ENCODE assay signal across 8 mouse cellular contexts in genomic region chr17:57012245-57012795, GRCm38 (mm10). TPM values are rescaled to one million over a fixed set of nuclear protein-coding genes. Genes with fewer than 3 reads are reported as not detected.
DNase-seq lines count a peak whose midpoint lies in the region; ATAC-seq and TF ChIP-seq lines count a peak whose summit lies in the region.

No protein-coding gene starts in this region.

- no peak for DNase-seq in heart, embryonic 10.5 days (ENCODE audit: low spot score)
- no peak for DNase-seq in heart, adult 18-20 months
- DNase-seq in CH12.LX (ENCODE audit: extremely low read depth): no peak
- DNase-seq in forebrain, embryonic 11.5 days (ENCODE audit: low spot score): no peak
- no peak for DNase-seq in adrenal gland, postnatal 25 days
- no peak for DNase-seq in adrenal gland, postnatal 36 days
- DNase-seq in left cerebral cortex, postnatal 36 days (ENCODE audit: low spot score in 2 of 2): no peak

- WGBS in heart, embryonic 10.5 days: 75% methylated on average over 13 of the region's 13 CpGs
- WGBS in forebrain, embryonic 11.5 days: 75% methylated on average over 13 of the region's 13 CpGs
- 74% methylated on average over 13 of the region's 13 CpGs for WGBS in liver, embryonic 12.5 days (ENCODE audit: insufficient replicate concordance)

- ATAC-seq in forebrain, embryonic 11.5 days (replicated peaks; ENCODE audit: low FRiP score): 0 out of 2 replicates have a peak, but pooled peaks have one; percentile 0
- ATAC-seq in liver, embryonic 12.5 days: no peak

- peaks cover 16% of the 10 kb centered on the region for H3K79me2 ChIP-seq in CH12.LX (replicated peaks; ENCODE audit: control insufficient read depth, extremely low read depth, insufficient read depth, poor library complexity, severe bottlenecking)

- intact Hi-C loops in left cerebral cortex, postnatal 36 days (cut with DNase I): no loop called here

- H3K4me2 ChIP-seq in CH12.LX (ENCODE audit: insufficient read depth, low read depth, poor library complexity, severe bottlenecking): peak overlapping the region; percentile 48
- peak overlapping the region; percentile 78 for H3K4me2 ChIP-seq in forebrain, embryonic 11.5 days (ENCODE audit: low read depth, low read length, severe bottlenecking)
- H3K4me2 ChIP-seq in liver, embryonic 12.5 days: peak overlapping the region; percentile 80

- peak overlapping the region; percentile 88 for H3K4me3 ChIP-seq in heart, embryonic 10.5 days
- peak overlapping the region; percentile 58 to 83 (median 73) for H3K4me3 ChIP-seq in CH12.LX (replicated peaks in 1 of 3; ENCODE audit: low read depth in 2 of 3, low read length in 2 of 3, poor library complexity in 1 of 3)
- H3K4me3 ChIP-seq in forebrain, embryonic 11.5 days (ENCODE audit: low read depth, low read length): peak overlapping the region; percentile 76
- H3K4me3 ChIP-seq in liver, embryonic 12.5 days: peak overlapping the region; percentile 89

- no peak for TF ChIP-seq CTCF in CH12.LX (conservative IDR thresholded peaks at IDR 0.05 in 1 of 2, IDR thresholded peaks at IDR 0.05 in 1 of 2; ENCODE audit: low read depth in 2 of 2, low read length in 2 of 2)

- in situ Hi-C loops in CH12.LX (cut with MboI; ENCODE audit: low pct_ligation_motif_present, low pct_unique_long_range_greater_than_20kb, low sequenced_read_pairs): no loop called here

- dilution Hi-C loops in CH12.LX (cut with MboI; ENCODE audit: extremely low pct_ligation_motif_present, extremely low pct_unique_long_range_greater_than_20kb, low sequenced_read_pairs): no loop called here

- TF ChIP-seq POLR2A in CH12.LX (IDR thresholded peaks at IDR 0.05; ENCODE audit: low read depth, low read length): no peak

- H3K36me3 ChIP-seq in heart, embryonic 10.5 days: peaks cover 21% of the 10 kb centered on the region
- peaks cover 17 to 22% of the 10 kb centered on the region in 2 experiments for H3K36me3 ChIP-seq in CH12.LX (replicated peaks in 1 of 2; ENCODE audit: control insufficient read depth in 1 of 2, insufficient read depth in 1 of 2, low read length in 1 of 2)
- peaks cover 3% of the 10 kb centered on the region; the same call in 1 of the 2 replicates for H3K36me3 ChIP-seq in forebrain, embryonic 11.5 days (ENCODE audit: control insufficient read depth, insufficient read depth, low read length)
- peaks cover 26% of the 10 kb centered on the region for H3K36me3 ChIP-seq in liver, embryonic 12.5 days

- no peak for TF ChIP-seq EP300 in CH12.LX (IDR thresholded peaks at IDR 0.05; ENCODE audit: low read length)

- no peaks in the 10 kb centered on the region for H3K9me3 ChIP-seq in heart, embryonic 10.5 days
- no peaks in the 10 kb centered on the region for H3K9me3 ChIP-seq in CH12.LX (replicated peaks; ENCODE audit: low read length)
- no peaks in the 10 kb centered on the region for H3K9me3 ChIP-seq in forebrain, embryonic 11.5 days (ENCODE audit: control insufficient read depth, low read length)
- H3K9me3 ChIP-seq in liver, embryonic 12.5 days (replicated peaks): no peaks in the 10 kb centered on the region

- no peak for TF ChIP-seq RAD21 in CH12.LX (IDR thresholded peaks at IDR 0.05; ENCODE audit: low read depth, low read length)

- peak overlapping the region; percentile 72 for H3K9ac ChIP-seq in CH12.LX (ENCODE audit: insufficient read depth, low read depth)
- H3K9ac ChIP-seq in forebrain, embryonic 11.5 days (ENCODE audit: low read length): peak overlapping the region; percentile 78; the same call in 1 of the 2 replicates
- H3K9ac ChIP-seq in liver, embryonic 12.5 days: peak overlapping the region; percentile 73

- H3K27me3 ChIP-seq in heart, embryonic 10.5 days (ENCODE audit: insufficient read depth, poor library complexity, severe bottlenecking): no peaks in the 10 kb centered on the region
- no peaks in the 10 kb centered on the region for H3K27me3 ChIP-seq in CH12.LX (replicated peaks)
- H3K27me3 ChIP-seq in forebrain, embryonic 11.5 days (ENCODE audit: control insufficient read depth, insufficient read depth, low read length): no peaks in the 10 kb centered on the region
- H3K27me3 ChIP-seq in liver, embryonic 12.5 days (replicated peaks): no peaks in the 10 kb centered on the region

- peaks cover 20% of the 10 kb centered on the region for H3K4me1 ChIP-seq in heart, embryonic 10.5 days
- H3K4me1 ChIP-seq in CH12.LX (ENCODE audit: control insufficient read depth in 1 of 2, insufficient read depth in 2 of 2): peaks cover 7 to 23% of the 10 kb centered on the region in 2 experiments
- peaks cover 11% of the 10 kb centered on the region for H3K4me1 ChIP-seq in forebrain, embryonic 11.5 days (replicated peaks; ENCODE audit: control insufficient read depth, insufficient read depth, low read length)
- H3K4me1 ChIP-seq in liver, embryonic 12.5 days: peaks cover 50% of the 10 kb centered on the region

- peak overlapping the region; percentile 94; the same call in 1 of the 2 replicates for H3K27ac ChIP-seq in heart, embryonic 10.5 days
- peak overlapping the region; percentile 75; the same call in 1 of the 2 replicates for H3K27ac ChIP-seq in CH12.LX (ENCODE audit: insufficient read depth, low read depth)
- H3K27ac ChIP-seq in forebrain, embryonic 11.5 days (ENCODE audit: low read depth, low read length): no peak overlapping the region; the same call in 1 of the 2 replicates
- H3K27ac ChIP-seq in liver, embryonic 12.5 days: peak overlapping the region; percentile 90

TF ChIP-seq in CH12.LX, 34 proteins besides CTCF, POLR2A, EP300 and RAD21 (continues in another document):
- TF ChIP-seq JUND (conservative IDR thresholded peaks at IDR 0.05; ENCODE audit: low read depth, low read length) (no peak), MAZ (IDR thresholded peaks at IDR 0.05; ENCODE audit: low read depth, low read length) (no peak), BHLHE40 (IDR thresholded peaks at IDR 0.05; ENCODE audit: low read depth, low read length) (no peak)

RNA-seq across cellular contexts. Expression of gene Gm17949, which starts 1.1 kb away (rescaled TPM):
- 0.12 and 0.36 TPM in 2 replicates for polyA plus RNA-seq in heart, embryonic 10.5 days (2016; fragmentation: Nextera tagmentation; extraction: Ambion mirVana)
- not detected for total RNA-seq in heart, adult 18-20 months (2021)
- 0.13 TPM in 1 of 2 replicates, not detected in the other for total RNA-seq in CH12.LX (2012; rRNA removed)
- not detected in 2 replicates for total RNA-seq in CH12.LX (2014; rRNA removed)
- not detected in 2 replicates for polyA plus RNA-seq in CH12.LX (2012; ENCODE audit: insufficient read length, low read depth)
- polyA plus RNA-seq in forebrain, embryonic 11.5 days (2014; fragmentation: Nextera tagmentation; extraction: Ambion mirVana): 0.27 and 0.39 TPM in 2 replicates
- polyA plus RNA-seq in liver, embryonic 12.5 days (2016; fragmentation: Nextera tagmentation; extraction: Ambion mirVana): 0.11 and 0.33 TPM in 2 replicates
- 0.64 TPM in 1 of 2 replicates, not detected in the other for total RNA-seq in adrenal gland, postnatal 25 days (2021)
- not detected for total RNA-seq in adrenal gland, postnatal 36 days (2021)
- total RNA-seq in left cerebral cortex, postnatal 36 days (2021): under 1 TPM; 0.27 to 0.34 TPM

RNA-seq across cellular contexts. Expression of gene Gtf2f1, which starts 1.2 kb away (rescaled TPM):
- 39.4 and 56.0 TPM in 2 replicates for polyA plus RNA-seq in heart, embryonic 10.5 days (2016; fragmentation: Nextera tagmentation; extraction: Ambion mirVana)
- 10 to 100 TPM; 22.6 to 23.0 TPM for total RNA-seq in heart, adult 18-20 months (2021)
- total RNA-seq in CH12.LX (2012; rRNA removed): 80.4 and 97.6 TPM in 2 replicates
- total RNA-seq in CH12.LX (2014; rRNA removed): 50.5 and 54.2 TPM in 2 replicates
- polyA plus RNA-seq in CH12.LX (2012; ENCODE audit: insufficient read length, low read depth): 109 and 148 TPM in 2 replicates
- polyA plus RNA-seq in forebrain, embryonic 11.5 days (2014; fragmentation: Nextera tagmentation; extraction: Ambion mirVana): 77.3 and 82.7 TPM in 2 replicates
- polyA plus RNA-seq in liver, embryonic 12.5 days (2016; fragmentation: Nextera tagmentation; extraction: Ambion mirVana): 76.4 and 78.5 TPM in 2 replicates
- total RNA-seq in adrenal gland, postnatal 25 days (2021): 46.1 and 55.3 TPM in 2 replicates
- 10 to 100 TPM; 44.3 to 65.3 TPM for total RNA-seq in adrenal gland, postnatal 36 days (2021)
- total RNA-seq in left cerebral cortex, postnatal 36 days (2021): 10 to 100 TPM; 63.4 to 65.3 TPM

RNA-seq across cellular contexts. Expression of gene Pspn, which starts 12.5 kb away (rescaled TPM):
- polyA plus RNA-seq in heart, embryonic 10.5 days (2016; fragmentation: Nextera tagmentation; extraction: Ambion mirVana): 0.53 TPM in 1 of 2 replicates, not detected in the other
- total RNA-seq in heart, adult 18-20 months (2021): not detected
- total RNA-seq in CH12.LX (2012; rRNA removed) (0.34 TPM in 1 of 2 replicates, not detected in the other), CH12.LX (2014; rRNA removed) (not detected in 2 replicates)
- polyA plus RNA-seq in CH12.LX (2012; ENCODE audit: insufficient read length, low read depth): 0.69 TPM in 1 of 2 replicates, not detected in the other
- polyA plus RNA-seq in forebrain, embryonic 11.5 days (2014; fragmentation: Nextera tagmentation; extraction: Ambion mirVana): 0.76 TPM in 1 of 2 replicates, not detected in the other
- polyA plus RNA-seq in liver, embryonic 12.5 days (2016; fragmentation: Nextera tagmentation; extraction: Ambion mirVana): 0.29 and 0.31 TPM in 2 replicates
- 0.76 and 2.3 TPM in 2 replicates for total RNA-seq in adrenal gland, postnatal 25 days (2021)
- 1 to 10 TPM in 1 of 2 experiments, under 1 TPM in 1; 0.76 to 2.7 TPM for total RNA-seq in adrenal gland, postnatal 36 days (2021)
- not detected for total RNA-seq in left cerebral cortex, postnatal 36 days (2021)

RNA-seq across cellular contexts. Expression of gene Alkbh7, which starts 15.2 kb away (rescaled TPM):
- polyA plus RNA-seq in heart, embryonic 10.5 days (2016; fragmentation: Nextera tagmentation; extraction: Ambion mirVana): 49.6 and 59.7 TPM in 2 replicates
- total RNA-seq in heart, adult 18-20 months (2021): 10 to 100 TPM; 72.4 to 78.0 TPM
- 40.0 and 51.8 TPM in 2 replicates for total RNA-seq in CH12.LX (2012; rRNA removed)
- 32.6 and 35.4 TPM in 2 replicates for total RNA-seq in CH12.LX (2014; rRNA removed)
- polyA plus RNA-seq in CH12.LX (2012; ENCODE audit: insufficient read length, low read depth): 21.2 and 21.8 TPM in 2 replicates
- polyA plus RNA-seq in forebrain, embryonic 11.5 days (2014; fragmentation: Nextera tagmentation; extraction: Ambion mirVana): 29.3 and 34.8 TPM in 2 replicates
- polyA plus RNA-seq in liver, embryonic 12.5 days (2016; fragmentation: Nextera tagmentation; extraction: Ambion mirVana): 24.5 and 25.1 TPM in 2 replicates
- 67.3 and 95.1 TPM in 2 replicates for total RNA-seq in adrenal gland, postnatal 25 days (2021)
- total RNA-seq in adrenal gland, postnatal 36 days (2021): 10 to 100 TPM; 50.3 to 83.8 TPM
- total RNA-seq in left cerebral cortex, postnatal 36 days (2021): 10 to 100 TPM; 20.5 to 26.2 TPM

RNA-seq across cellular contexts. Expression of gene Khsrp, which starts 19.0 kb away (rescaled TPM):
- 30.1 and 31.3 TPM in 2 replicates for polyA plus RNA-seq in heart, embryonic 10.5 days (2016; fragmentation: Nextera tagmentation; extraction: Ambion mirVana)
- 10 to 100 TPM; 38.3 to 42.5 TPM for total RNA-seq in heart, adult 18-20 months (2021)
- 98.7 and 102 TPM in 2 replicates for total RNA-seq in CH12.LX (2012; rRNA removed)
- total RNA-seq in CH12.LX (2014; rRNA removed): 23.5 and 25.1 TPM in 2 replicates
- polyA plus RNA-seq in CH12.LX (2012; ENCODE audit: insufficient read length, low read depth): 97.5 and 106 TPM in 2 replicates
- polyA plus RNA-seq in forebrain, embryonic 11.5 days (2014; fragmentation: Nextera tagmentation; extraction: Ambion mirVana): 62.9 and 67.6 TPM in 2 replicates
- polyA plus RNA-seq in liver, embryonic 12.5 days (2016; fragmentation: Nextera tagmentation; extraction: Ambion mirVana): 54.9 and 57.1 TPM in 2 replicates
- total RNA-seq in adrenal gland, postnatal 25 days (2021): 94.9 and 115 TPM in 2 replicates
- total RNA-seq in adrenal gland, postnatal 36 days (2021): 10 to 100 TPM; 97.1 to 97.2 TPM
- total RNA-seq in left cerebral cortex, postnatal 36 days (2021): 100 to 1,000 TPM; 106 to 112 TPM
